Mouse (Mus musculus): ENCODE measurements at regions not wholly inside any gene's neighbourhood (a gene's known extent, or its start where the extent isn't known, plus 50 kb on each side); places are given as distances from the start of the nearest gene placed in this dataset.
"Not testable (repeated sequence)": the region's sequence is repeated elsewhere in the genome, so short reads cannot be mapped to it uniquely, and the experiment has no call there.

DNA sequence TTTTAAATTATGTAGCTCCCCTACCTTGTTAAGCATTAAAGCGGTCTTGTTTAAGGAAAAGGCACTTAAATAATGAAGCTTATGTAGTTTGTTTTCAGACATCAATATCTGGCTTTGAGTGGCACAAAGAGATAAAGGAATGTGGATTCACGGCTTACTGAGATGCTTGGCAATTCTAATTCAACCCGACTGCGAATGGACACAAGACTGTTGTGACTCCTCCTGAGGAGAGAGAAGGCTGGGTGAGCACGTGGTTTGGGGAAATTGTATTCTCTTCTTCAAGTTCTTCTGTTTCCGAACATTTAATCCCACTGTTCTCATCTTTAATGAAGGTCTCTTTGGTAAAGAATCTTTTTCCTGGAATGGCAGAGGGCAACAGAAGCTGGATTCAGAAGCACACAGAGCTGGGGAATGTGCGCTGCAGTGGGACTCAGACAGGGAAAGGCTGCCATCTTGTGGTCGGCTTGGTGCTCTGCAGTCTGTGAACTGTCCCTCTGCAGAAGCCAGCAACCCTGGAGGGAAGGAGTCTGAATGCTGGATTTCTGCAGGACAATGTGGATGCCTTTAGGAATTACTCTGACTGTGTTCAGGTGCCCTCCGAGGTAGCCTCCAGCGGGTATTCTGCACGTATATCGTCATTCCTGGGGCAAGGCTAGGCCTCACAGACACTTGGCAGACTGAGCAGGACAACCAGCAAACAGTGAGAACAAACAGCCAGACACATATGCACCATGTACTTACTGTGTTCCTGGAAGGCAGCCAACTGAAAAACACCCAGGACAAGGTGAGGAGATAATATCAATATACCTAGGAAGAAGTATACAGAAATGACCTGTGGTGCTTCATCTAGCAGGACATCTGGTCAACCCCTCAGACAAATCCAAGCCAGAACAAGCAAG lies 54.0 kb upstream of the Pax1 start:
- WGBS = 13% methylated on average over 12 of the region's 12 CpGs
- Histone ChIP-seq H3K36me3 (no peaks in the 10 kb centered on the region), H3K9ac (replicated peaks) (no peak overlapping the region), H3K4me2 (replicated peaks) (no peak overlapping the region), H3K4me1 (no peaks in the 10 kb centered on the region), H3K27me3 (peaks cover 31% of the 10 kb centered on the region), H3K27ac (replicated peaks) (no peak overlapping the region), H3K4me3 (no peak overlapping the region), H3K9me3 (no peaks in the 10 kb centered on the region)
- ATAC-seq (replicated peaks) = peak; percentile 95

DNA sequence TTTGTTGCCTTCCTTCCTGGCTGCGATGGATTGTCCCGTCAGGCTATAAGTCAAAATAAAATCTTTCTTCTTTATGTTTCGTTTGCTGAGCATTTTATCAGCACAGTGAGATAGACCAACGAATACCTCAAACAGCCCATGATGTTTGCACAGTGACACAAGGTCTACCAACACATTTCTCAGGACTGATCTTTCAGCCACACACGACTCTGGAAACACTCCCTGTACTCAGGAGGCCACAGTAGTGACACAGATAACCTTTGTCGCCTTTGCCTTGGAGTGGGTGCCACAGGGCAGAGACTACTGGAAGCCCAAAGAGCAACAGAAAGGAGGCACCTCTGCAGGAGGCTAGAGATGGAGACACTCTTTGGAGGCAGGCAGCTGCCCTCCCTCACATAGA lies 55.0 kb upstream of the Pax1 start:
- WGBS = 80% methylated on average over 6 of the region's 6 CpGs
- Histone ChIP-seq H3K36me3 (no peaks in the 10 kb centered on the region), H3K27me3 (peaks cover 31% of the 10 kb centered on the region), H3K27ac (replicated peaks) (no peak overlapping the region), H3K9me3 (no peaks in the 10 kb centered on the region), H3K4me2 (replicated peaks) (no peak overlapping the region), H3K9ac (replicated peaks) (no peak overlapping the region), H3K4me3 (no peak overlapping the region), H3K4me1 (no peaks in the 10 kb centered on the region)
- ATAC-seq (replicated peaks) = no peak

DNA sequence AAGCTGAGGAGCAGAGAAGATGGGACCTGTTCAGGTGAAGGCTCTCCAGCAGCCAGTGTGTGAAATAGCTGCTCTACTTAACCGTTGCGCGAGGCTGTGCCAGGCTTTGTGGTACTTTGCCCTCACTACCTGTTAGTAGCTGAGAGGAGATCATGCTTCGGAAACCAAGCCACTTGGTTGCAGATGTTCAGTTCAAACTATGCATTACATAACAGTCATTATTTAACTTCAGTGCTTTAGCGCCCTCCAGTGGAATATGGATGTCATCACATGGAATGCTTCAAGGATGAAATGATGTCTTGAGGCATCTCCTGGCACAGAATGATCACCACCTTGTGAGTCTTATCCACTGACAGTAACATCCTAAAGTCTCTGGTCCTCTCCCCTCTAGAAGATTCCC lies 56.5 kb upstream of the Pax1 start:
- no peaks in the 10 kb centered on the region for H3K9me3 ChIP-seq
- H3K9ac ChIP-seq (replicated peaks) = no peak overlapping the region
- no peak overlapping the region for H3K4me3 ChIP-seq
- no peaks in the 10 kb centered on the region for H3K36me3 ChIP-seq
- H3K27me3 ChIP-seq = peaks cover 31% of the 10 kb centered on the region
- no peak overlapping the region for H3K27ac ChIP-seq (replicated peaks)
- ATAC-seq (replicated peaks) = 0 out of 2 replicates have a peak, but pooled peaks have one; percentile 14
- H3K4me2 ChIP-seq (replicated peaks) = no peak overlapping the region
- 20% methylated on average over 5 of the region's 5 CpGs for WGBS
- no peaks in the 10 kb centered on the region for H3K4me1 ChIP-seq

DNA sequence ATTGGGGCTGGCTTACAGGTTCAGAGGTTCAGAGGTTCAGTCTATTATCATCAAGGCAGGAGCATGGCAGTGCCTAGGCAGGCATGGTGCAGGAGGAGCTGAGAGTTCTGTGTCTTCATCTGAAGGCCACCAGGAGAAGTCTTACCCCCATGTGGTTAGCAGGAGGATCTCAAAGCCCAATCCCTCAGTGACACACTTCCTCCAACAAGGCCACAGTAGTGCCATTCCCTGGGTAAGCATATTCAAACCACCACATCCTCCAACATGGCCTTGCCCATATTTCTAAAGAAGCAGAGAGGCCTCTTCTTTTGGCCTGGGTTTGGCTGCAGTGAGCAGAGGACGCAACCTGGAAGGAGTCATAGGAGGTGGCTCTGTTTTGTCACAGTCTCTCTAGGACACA lies 61.2 kb upstream of the Pax1 start:
- Histone ChIP-seq H3K4me1 (peaks cover 16% of the 10 kb centered on the region), H3K4me3 (no peak overlapping the region), H3K27me3 (peaks cover 2% of the 10 kb centered on the region; the same call in 1 of the 2 replicates), H3K9me3 (no peaks in the 10 kb centered on the region), H3K4me2 (replicated peaks) (no peak overlapping the region), H3K27ac (replicated peaks) (no peak overlapping the region), H3K9ac (replicated peaks) (no peak overlapping the region), H3K36me3 (no peaks in the 10 kb centered on the region)
- WGBS = 97% methylated on average over 1 of the region's 1 CpGs
- no peak for ATAC-seq (replicated peaks)

DNA sequence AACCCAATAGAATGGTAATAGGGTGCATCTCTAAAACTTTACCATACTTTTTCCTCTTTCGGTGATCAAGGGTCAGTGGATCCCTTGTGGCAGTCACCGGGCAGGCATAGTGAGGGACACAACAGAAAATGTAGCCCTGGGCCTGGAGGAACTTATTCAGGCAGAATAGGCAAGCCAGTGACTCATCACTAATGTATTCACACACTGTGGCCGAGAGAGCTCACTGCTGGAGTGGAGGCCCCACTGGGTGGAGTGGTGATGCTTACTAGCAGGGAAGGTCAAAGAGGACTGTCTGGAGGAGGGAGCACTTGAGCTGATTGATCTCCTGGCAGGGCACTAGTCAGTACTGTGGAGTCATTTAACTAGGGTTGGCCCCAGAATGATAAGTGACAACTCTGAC lies 62.4 kb upstream of the Pax1 start:
- ATAC-seq (replicated peaks) = no peak
- Histone ChIP-seq H3K4me3 (no peak overlapping the region), H3K4me2 (replicated peaks) (no peak overlapping the region), H3K27me3 (no peaks in the 10 kb centered on the region; the same call in 1 of the 2 replicates), H3K27ac (replicated peaks) (no peak overlapping the region), H3K9ac (replicated peaks) (no peak overlapping the region), H3K9me3 (no peaks in the 10 kb centered on the region), H3K4me1 (peaks cover 16% of the 10 kb centered on the region), H3K36me3 (no peaks in the 10 kb centered on the region)
- 68% methylated on average over 3 of the region's 3 CpGs for WGBS

DNA sequence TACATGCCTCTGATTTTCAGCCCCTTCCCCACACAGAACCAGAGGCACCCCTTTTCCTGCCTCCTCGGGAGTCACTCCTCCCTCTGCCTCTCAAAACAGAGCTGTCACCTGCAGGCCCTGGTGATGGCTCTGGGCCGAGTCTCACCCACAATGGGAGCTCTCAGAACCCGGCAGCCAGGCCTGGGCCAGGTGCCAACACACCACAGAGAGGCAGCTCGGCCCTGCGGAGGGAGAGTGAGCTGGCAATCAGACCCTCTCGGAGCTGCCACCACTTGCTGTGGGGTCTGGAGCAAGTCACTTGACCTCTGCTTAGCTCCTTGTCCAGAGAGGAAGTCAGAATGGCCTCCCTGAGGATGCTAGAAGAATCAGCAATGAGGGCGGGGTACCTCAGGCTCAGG lies 63.2 kb upstream of the Pax1 start:
- Histone ChIP-seq H3K4me1 (peaks cover 16% of the 10 kb centered on the region), H3K4me3 (no peak overlapping the region), H3K27ac (replicated peaks) (peak overlapping the region; percentile 71), H3K9ac (replicated peaks) (no peak overlapping the region), H3K9me3 (no peaks in the 10 kb centered on the region), H3K4me2 (replicated peaks) (no peak overlapping the region), H3K36me3 (no peaks in the 10 kb centered on the region), H3K27me3 (no peaks in the 10 kb centered on the region; the same call in 1 of the 2 replicates)
- WGBS = 22% methylated on average over 7 of the region's 7 CpGs
- peak; percentile 97 for ATAC-seq (replicated peaks)

DNA sequence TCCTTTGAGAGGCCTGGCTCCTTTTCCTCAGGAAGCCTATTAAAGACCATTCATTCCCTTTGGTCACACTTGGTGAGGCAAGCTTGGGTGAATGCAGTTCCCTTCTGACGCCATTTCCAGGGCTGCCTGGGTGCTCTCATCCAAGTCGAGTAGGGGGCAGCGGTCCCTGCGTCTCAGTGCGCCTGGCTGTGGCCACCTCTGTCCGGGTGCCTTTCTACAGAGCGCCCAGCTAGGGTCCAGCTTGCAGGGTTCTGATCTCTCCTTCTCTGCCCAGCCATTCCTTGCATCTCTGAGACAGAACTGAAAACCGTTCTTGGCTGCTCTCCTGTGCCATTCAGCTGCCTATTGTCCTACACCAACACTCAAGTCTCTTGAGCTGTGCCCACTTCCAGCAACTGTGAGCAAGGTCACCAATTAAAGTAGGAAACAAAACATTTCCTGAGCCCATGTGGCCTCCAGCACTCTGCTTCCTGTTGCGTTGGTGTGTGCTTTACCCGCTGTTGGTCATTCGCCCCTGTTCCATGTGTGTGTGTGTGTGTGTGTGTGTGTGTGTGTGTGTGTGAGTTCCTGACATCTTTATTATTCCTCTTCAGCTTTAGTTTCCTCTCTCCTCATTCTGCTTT lies 63.7 kb upstream of the Pax1 start:
- Histone ChIP-seq H3K27ac (replicated peaks) (peak overlapping the region; percentile 71), H3K4me3 (no peak overlapping the region), H3K9me3 (no peaks in the 10 kb centered on the region), H3K36me3 (no peaks in the 10 kb centered on the region), H3K9ac (replicated peaks) (no peak overlapping the region), H3K4me1 (peaks cover 16% of the 10 kb centered on the region), H3K4me2 (replicated peaks) (no peak overlapping the region), H3K27me3 (no peaks in the 10 kb centered on the region)
- peak; percentile 77 for ATAC-seq (replicated peaks)
- WGBS = 45% methylated on average over 11 of the region's 11 CpGs

DNA sequence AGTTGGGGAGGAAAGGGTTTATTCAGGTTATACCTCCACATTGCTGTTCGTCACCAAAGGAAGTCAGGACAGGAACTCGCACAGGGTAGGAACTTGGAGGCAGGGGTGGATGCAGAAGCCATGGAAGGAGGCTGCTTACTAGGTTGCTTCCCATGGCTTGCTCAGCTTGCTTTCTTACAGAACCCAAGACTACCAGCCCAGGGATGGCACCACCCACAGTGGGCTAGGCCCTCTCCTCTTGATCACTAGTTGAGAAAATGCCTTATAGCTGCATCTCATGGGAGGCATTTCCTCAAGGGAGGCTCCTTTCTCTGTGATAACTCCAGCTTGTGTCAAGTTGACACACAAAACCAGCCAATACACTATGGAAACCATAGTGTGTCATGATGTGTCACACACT lies 66.8 kb upstream of the Pax1 start:
- WGBS = 87% methylated on average over 2 of the region's 2 CpGs
- H3K27ac ChIP-seq (replicated peaks); H3K36me3 ChIP-seq; H3K9ac ChIP-seq (replicated peaks); H3K9me3 ChIP-seq; ATAC-seq (replicated peaks); H3K4me2 ChIP-seq (replicated peaks); H3K27me3 ChIP-seq; H3K4me3 ChIP-seq: not testable (repeated sequence)
- H3K4me1 ChIP-seq = peaks cover 16% of the 10 kb centered on the region

DNA sequence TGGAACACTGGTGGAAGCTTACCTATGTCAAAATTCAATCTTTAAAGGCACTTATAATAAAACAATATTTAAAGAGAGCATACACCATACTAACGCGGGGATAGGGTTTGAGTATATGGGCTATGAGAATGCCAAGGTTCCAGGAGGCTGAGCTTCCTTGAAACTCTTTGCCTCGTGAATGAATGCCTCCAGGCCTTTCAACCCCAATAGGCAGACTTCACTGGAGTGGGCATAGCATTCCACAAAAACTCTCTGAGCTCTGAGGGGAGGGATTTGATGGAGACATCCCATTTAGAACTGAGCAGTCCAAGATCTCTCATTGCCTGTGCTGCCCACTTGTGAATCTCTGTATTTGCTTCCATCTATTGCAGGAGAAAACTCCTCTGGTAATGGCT lies 68.4 kb upstream of the Pax1 start:
- Histone ChIP-seq H3K9ac (replicated peaks) (no peak overlapping the region), H3K36me3 (no peaks in the 10 kb centered on the region), H3K4me2 (replicated peaks) (no peak overlapping the region), H3K27ac (replicated peaks) (no peak overlapping the region), H3K4me1 (peaks cover 9% of the 10 kb centered on the region), H3K4me3 (no peak overlapping the region), H3K9me3 (no peaks in the 10 kb centered on the region), H3K27me3 (no peaks in the 10 kb centered on the region)
- no peak for ATAC-seq (replicated peaks)
- WGBS = 57% methylated on average over 3 of the region's 3 CpGs

DNA sequence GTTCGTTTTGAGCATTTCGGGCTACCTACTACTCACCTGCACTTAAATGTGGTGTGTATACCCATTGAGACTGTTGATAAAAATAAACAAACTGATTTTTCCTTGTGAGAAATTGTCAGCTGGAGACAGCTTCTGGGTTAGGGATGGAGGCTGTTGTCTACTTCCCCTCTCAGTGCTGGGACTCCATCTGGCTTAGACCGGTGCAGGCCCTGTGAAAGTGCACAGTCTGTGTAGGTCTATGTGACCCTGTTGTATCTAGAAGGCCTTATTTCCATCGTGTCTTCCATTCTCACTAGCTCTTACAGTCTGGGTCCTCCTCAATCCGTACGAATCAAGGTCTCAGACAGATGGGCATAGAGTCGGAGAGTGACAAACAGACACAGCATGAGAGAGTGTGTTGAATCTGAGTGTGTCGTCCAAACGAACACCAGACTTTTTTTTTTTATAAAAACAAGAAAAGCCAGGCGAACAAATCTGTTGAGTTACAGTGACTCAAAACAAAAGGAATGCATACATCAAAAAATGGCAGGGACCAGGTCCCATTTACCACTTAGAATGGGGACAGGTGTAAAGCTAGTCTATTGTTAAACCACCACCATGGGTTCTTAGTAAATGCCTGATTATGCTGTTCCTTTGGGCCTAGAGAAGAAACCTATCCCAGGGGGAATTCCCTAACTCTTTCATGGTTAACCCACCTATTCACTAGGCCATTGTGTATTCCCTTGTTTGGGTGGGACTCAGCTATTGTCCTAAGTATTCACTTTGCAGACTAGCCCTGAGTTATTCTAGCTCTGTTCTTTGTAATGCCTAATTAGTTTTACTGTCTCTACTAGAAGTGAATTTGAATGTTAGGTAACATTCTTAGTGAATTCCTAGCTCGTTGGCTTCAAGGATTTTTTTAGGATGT lies 69.1 kb upstream of the Pax1 start:
- WGBS = 38% methylated on average over 11 of the region's 11 CpGs

DNA sequence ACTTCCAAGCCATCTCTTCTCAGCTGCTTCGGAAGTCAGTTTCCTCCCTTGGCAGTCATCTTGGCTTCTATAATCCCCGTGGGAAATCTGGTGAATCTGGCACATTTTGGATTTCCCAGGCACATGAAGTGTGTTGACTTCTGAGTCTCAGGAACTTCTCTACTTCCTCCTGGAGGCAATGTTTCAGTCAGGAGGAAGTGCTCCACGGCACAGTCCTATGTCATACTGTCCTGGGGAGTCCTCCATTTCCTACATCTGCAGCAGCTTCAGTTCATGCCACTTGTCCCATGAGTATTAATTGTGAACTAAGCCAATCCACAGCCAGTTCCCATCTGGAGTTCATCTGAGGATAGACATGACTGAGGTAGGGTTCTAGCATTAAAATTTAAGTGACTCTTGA lies 78.3 kb upstream of the Pax1 start:
- Histone ChIP-seq H3K9me3 (no peaks in the 10 kb centered on the region), H3K27me3 (no peaks in the 10 kb centered on the region), H3K4me2 (replicated peaks) (no peak overlapping the region), H3K36me3 (no peaks in the 10 kb centered on the region), H3K27ac (replicated peaks) (no peak overlapping the region), H3K9ac (replicated peaks) (no peak overlapping the region), H3K4me1 (no peaks in the 10 kb centered on the region), H3K4me3 (no peak overlapping the region)
- WGBS = 73% methylated on average over 3 of the region's 3 CpGs
- no peak for ATAC-seq (replicated peaks)

More for the DNA sequence above, 69.1 kb upstream of the Pax1 start:
- ATAC-seq (replicated peaks) = no peak
- H3K4me1 ChIP-seq = peaks cover 3% of the 10 kb centered on the region
- no peak overlapping the region for H3K9ac ChIP-seq (replicated peaks)
- H3K27me3 ChIP-seq = no peaks in the 10 kb centered on the region
- no peak overlapping the region for H3K4me2 ChIP-seq (replicated peaks)
- no peaks in the 10 kb centered on the region for H3K36me3 ChIP-seq
- H3K4me3 ChIP-seq = no peak overlapping the region
- no peak overlapping the region for H3K27ac ChIP-seq (replicated peaks)
- no peaks in the 10 kb centered on the region for H3K9me3 ChIP-seq

DNA sequence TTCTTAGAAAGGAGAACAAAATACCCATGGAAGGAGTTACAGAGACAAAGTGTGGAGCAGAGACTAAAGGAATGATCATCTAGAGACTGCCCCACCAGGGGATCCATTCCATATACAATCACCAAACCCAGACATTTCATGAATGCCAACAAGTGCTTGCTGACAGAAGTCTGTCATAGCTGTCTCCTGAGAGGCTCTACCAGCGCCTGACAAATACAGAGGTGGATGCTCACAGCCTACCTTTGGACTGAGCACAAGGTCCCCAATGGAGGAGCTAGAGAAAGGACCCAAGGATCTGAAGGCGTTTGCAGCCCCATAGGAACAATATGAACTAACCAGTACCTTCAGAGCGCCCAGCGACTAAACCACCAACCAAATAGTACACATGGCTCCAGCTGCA lies 83.6 kb upstream of the Nkx2-2 start:
- no peak for ATAC-seq (replicated peaks)
- no peak overlapping the region for H3K27ac ChIP-seq (replicated peaks)
- H3K27me3 ChIP-seq = no peaks in the 10 kb centered on the region
- H3K4me1 ChIP-seq = no peaks in the 10 kb centered on the region
- H3K36me3 ChIP-seq = no peaks in the 10 kb centered on the region
- no peaks in the 10 kb centered on the region for H3K9me3 ChIP-seq
- no peak overlapping the region for H3K9ac ChIP-seq (replicated peaks)
- H3K4me2 ChIP-seq (replicated peaks) = no peak overlapping the region
- WGBS = 92% methylated on average over 4 of the region's 4 CpGs
- H3K4me3 ChIP-seq = no peak overlapping the region
